Mouse (Mus musculus) ES-E14 (cell line): ENCODE results near the gene Cds1. TPM values are rescaled to one million over a fixed set of nuclear protein-coding genes. Genes with fewer than 3 reads are reported as not detected.
A peak's percentile ranks its signal among the peaks of the same experiment; 100 is the strongest.

ENCODE experiments used
- DNase-seq: peaks from one replicate; pipeline ENCODE4 v3.0.0-alpha.2; 2013; ENCODE audit warnings: low read depth, low spot score
- H3K27ac ChIP-seq: 2 replicates; pipeline ENCODE4 v1.5.1; 2012; ENCODE audit warnings: low read depth, mild to moderate bottlenecking, low read length, moderate library complexity, mixed read lengths; ENCODE audit not compliant: poor library complexity, insufficient read depth, severe bottlenecking
- H3K36me3 ChIP-seq: 2 replicates; pipeline ENCODE4 v1.6.1; 2012; ENCODE audit warnings: mild to moderate bottlenecking, low read length, moderate library complexity, mixed read lengths; ENCODE audit not compliant: control insufficient read depth, poor library complexity, insufficient read depth, severe bottlenecking
- H3K4me1 ChIP-seq, 2 experiments: fragments of 150-350 bp in 1 of 2; sonication (generic) in 1 of 2; 2 replicates each; pipeline ENCODE4 v1.6.1; 2012; ENCODE audit warnings: low read length in 2 of 2, mild to moderate bottlenecking in 1 of 2, mixed read lengths in 1 of 2; ENCODE audit not compliant: control insufficient read depth in 2 of 2, insufficient read depth in 2 of 2, poor library complexity in 1 of 2
- H3K4me3 ChIP-seq, 2 experiments: fragments of 150-350 bp in 1 of 2; sonication (generic) in 1 of 2; 2 replicates each; pipeline ENCODE4 v1.5.1; 2012; ENCODE audit warnings: low read length in 2 of 2, low read depth in 1 of 2, mild to moderate bottlenecking in 1 of 2, mixed read lengths in 1 of 2; ENCODE audit not compliant: insufficient read depth in 1 of 2, poor library complexity in 1 of 2, severe bottlenecking in 1 of 2
- H3K9ac ChIP-seq: 2 replicates; pipeline ENCODE4 v1.6.1; 2012; ENCODE audit warnings: low read depth, mild to moderate bottlenecking, low read length, mixed read lengths; ENCODE audit not compliant: poor library complexity, insufficient read depth, severe bottlenecking
- H3K9me3 ChIP-seq: fragments of 150-350 bp; sonication (generic); 2 replicates; pipeline ENCODE4 v1.6.1; 2012; ENCODE audit warnings: low read depth, mild to moderate bottlenecking, low read length; ENCODE audit not compliant: control insufficient read depth, insufficient read depth
- CHD2 ChIP-seq: IDR thresholded peaks from 2 replicates; pipeline ENCODE4 v1.6.1; 2014; ENCODE audit warnings: mild to moderate bottlenecking, low read depth, low read length, inconsistent platforms
- HCFC1 ChIP-seq: IDR thresholded peaks from 2 replicates; pipeline ENCODE4 v1.6.1; 2012; ENCODE audit warnings: low read length, inconsistent platforms, borderline replicate concordance; ENCODE audit not compliant: insufficient read depth
- MAFK ChIP-seq: IDR thresholded peaks from 2 replicates; pipeline ENCODE4 v1.6.1; 2014; ENCODE audit warnings: mild to moderate bottlenecking, low read depth, low read length, inconsistent platforms; ENCODE audit not compliant: insufficient read depth
- ZC3H11A ChIP-seq: IDR thresholded peaks from 2 replicates; pipeline ENCODE4 v1.6.1; 2012; ENCODE audit warnings: low read depth, mild to moderate bottlenecking, inconsistent platforms, low read length, borderline replicate concordance
- ZNF384 ChIP-seq: IDR thresholded peaks from 2 replicates; pipeline ENCODE4 v1.6.1; 2012; ENCODE audit warnings: low read depth, low read length, inconsistent platforms
- in situ Hi-C, 2 experiments: fragments of 600-800 bp; cut with MboI; formaldehyde crosslinking; loops; one replicate each; pipeline ENCODE4 v1.15.1; 2025; ENCODE audit warnings: low sequenced_read_pairs in 2 of 2, inconsistent platforms in 1 of 2; ENCODE audit not compliant: unreplicated experiment in 2 of 2
- total RNA-seq: library from RNA; depleted of rRNA; stranded (reverse); fragments of 300-350 nt; gene quantifications from 2 replicates; pipeline ENCODE4 v1.2.3, GENCODE M21; 2012

The Cds1 gene
- total RNA-seq, 1 experiment = 4.1 TPM

DNA sequence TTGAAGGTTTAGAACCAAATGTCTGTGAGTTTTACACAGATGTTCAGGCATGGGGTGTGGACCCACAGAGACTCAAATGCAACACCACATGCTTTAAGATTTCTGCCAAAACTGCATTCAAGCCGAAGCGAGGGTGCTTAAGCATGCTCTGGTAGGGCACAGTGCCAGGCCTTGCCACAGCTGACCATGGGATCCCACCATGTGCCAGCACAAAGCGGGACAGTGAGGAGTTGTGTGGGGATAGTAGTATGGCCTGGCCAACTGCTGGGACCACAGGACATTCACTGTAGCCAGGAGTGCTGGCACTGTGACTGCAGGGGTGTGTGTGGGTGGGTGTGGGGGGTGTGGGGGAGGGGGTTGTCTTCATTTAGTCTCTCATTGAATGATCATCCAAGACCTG is 64.0 kb downstream of the Cds1 start:
- TF ChIP-seq MAFK (no peak), ZNF384 (no peak), HCFC1 (no peak), CHD2 (no peak), ZC3H11A (no peak)

DNA sequence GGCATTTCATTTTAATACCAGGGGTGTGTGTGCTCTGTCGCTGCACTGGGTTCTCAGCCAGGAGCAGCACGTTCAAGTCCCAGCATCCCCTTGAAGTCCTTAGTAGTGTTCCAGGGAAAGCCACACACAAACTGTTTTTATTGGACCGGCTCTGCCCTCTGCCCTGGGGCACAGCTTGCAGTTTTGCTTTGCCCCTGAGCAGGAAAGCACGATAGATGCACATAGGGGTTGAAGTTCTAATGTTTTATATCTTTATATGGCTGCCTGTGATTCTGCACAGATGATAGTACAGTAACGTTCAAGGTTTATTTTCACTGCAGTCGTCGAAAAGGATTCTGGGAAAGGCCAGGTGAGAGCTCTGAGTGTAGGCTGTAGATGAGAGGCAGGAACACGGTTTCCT is 65.2 kb downstream of the Cds1 start:
- Histone ChIP-seq H3K9me3 (no peaks in the 10 kb centered on the region), H3K27ac (no peak overlapping the region), H3K9ac (no peak overlapping the region), H3K4me3 (no peak overlapping the region), H3K4me1 (peaks cover 11 to 35% of the 10 kb centered on the region in 2 experiments; a peak in 3 of 4 replicates), H3K36me3 (peaks cover 7% of the 10 kb centered on the region)
- no peak for DNase-seq
- TF ChIP-seq HCFC1 = no peak
- no peak for TF ChIP-seq ZNF384
- TF ChIP-seq MAFK = no peak
- TF ChIP-seq CHD2 = no peak
- TF ChIP-seq ZC3H11A = no peak
- in situ Hi-C loops = no loop called here

More for the DNA sequence above, 64.0 kb downstream of the Cds1 start:
- H3K27ac ChIP-seq = no peak overlapping the region
- no peak overlapping the region for H3K9ac ChIP-seq
- no peaks in the 10 kb centered on the region for H3K9me3 ChIP-seq
- peaks cover 3% of the 10 kb centered on the region; the same call in 1 of the 2 replicates for H3K36me3 ChIP-seq
- in situ Hi-C loops = no loop called here
- no peak for DNase-seq
- no peak overlapping the region for H3K4me3 ChIP-seq
- H3K4me1 ChIP-seq = peaks cover 9 to 40% of the 10 kb centered on the region in 2 experiments; a peak in 3 of 4 replicates

DNA sequence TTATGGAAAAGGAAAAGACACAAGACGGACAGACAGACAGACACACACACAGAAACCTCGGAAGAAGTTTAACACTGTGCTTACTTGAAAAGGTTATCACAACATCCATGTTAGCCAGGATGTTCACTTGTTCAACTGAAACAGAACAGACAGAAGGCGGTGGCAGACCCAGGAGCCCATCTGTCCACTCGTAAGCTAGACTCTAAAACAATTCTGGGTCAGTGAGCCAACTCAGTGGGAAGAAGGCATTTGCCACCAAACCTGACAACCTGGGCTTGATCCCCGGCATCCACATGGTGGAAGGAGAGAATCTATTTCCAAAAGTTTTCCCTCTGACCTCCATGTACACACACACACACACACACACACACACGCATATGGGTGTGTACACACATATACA is 67.1 kb downstream of the Cds1 start:
- in situ Hi-C loops = no loop called here
- no peak for DNase-seq

DNA sequence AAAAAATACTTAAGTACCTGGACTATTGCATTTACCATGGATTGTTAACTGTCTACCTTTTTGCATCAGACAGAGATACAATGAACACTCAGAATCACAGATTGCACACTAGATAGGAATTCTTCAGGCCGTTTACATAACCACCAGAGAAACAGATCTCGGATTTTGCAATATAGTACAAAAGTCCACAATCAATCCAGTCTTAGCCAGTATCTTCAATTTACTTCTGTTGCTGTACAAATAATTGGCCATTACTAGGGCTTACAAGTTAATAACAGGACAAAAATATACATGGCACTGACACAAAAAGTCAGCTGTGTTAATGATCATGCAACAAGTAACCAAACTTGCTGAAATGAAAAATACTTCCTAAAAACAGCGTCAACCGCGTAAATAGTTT is 68.1 kb downstream of the Cds1 start:
- peaks cover 11% of the 10 kb centered on the region for H3K36me3 ChIP-seq
- H3K4me1 ChIP-seq = peaks cover 4 to 19% of the 10 kb centered on the region in 2 experiments; a peak in 2 of 4 replicates
- no peak overlapping the region for H3K27ac ChIP-seq
- in situ Hi-C loops = no loop called here
- DNase-seq = no peak
- TF ChIP-seq HCFC1 (no peak), MAFK (no peak), ZC3H11A (no peak), CHD2 (no peak), ZNF384 (no peak)
- no peaks in the 10 kb centered on the region for H3K9me3 ChIP-seq
- H3K4me3 ChIP-seq = no peak overlapping the region
- no peak overlapping the region for H3K9ac ChIP-seq

More for the DNA sequence above, 67.1 kb downstream of the Cds1 start:
- Histone ChIP-seq H3K4me3 (no peak overlapping the region), H3K4me1 (peaks cover 11 to 26% of the 10 kb centered on the region in 2 experiments; a peak in 3 of 4 replicates), H3K9me3 (no peaks in the 10 kb centered on the region), H3K27ac (no peak overlapping the region), H3K36me3 (peaks cover 11% of the 10 kb centered on the region), H3K9ac (no peak overlapping the region)
- TF ChIP-seq HCFC1 = no peak

DNA sequence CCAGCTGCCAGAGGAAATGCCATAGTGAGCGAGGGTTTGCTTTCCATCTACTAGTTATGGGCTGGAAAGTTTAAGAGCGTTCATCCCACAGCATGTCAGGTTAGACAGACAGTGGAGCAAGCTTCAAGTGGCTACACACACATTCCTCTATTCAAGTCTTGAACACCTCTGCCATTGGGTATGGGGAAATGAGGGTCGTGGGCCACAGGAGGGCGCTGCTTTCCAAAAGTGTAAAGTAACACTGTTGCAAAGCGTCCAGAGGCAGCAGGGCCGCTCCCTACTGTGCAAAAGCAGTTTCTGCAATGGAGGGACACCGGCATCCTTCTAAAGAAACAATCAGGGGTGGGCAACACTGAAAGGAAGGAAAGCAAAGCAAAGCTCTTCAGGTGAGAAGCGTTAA is 68.9 kb downstream of the Cds1 start:
- H3K9ac ChIP-seq = no peak overlapping the region
- H3K4me1 ChIP-seq = peaks cover 4 to 13% of the 10 kb centered on the region in 2 experiments; a peak in 2 of 4 replicates
- peaks cover 11% of the 10 kb centered on the region for H3K36me3 ChIP-seq
- H3K9me3 ChIP-seq = peaks cover 2% of the 10 kb centered on the region; the same call in 1 of the 2 replicates
- H3K4me3 ChIP-seq = no peak overlapping the region
- in situ Hi-C loops = no loop called here
- peak; percentile 81 for DNase-seq
- TF ChIP-seq ZC3H11A = peak; percentile 63; the same call in 1 of the 2 replicates
- TF ChIP-seq ZNF384 = no peak
- no peak overlapping the region for H3K27ac ChIP-seq
